Mouse (Mus musculus) forebrain, embryonic 12.5 days (tissue): Measurements from ENCODE around the gene Lrrc4b. TPM values are rescaled to one million over a fixed set of nuclear protein-coding genes. Genes with fewer than 3 reads are reported as not detected.

ENCODE experiments used
- ATAC-seq: fragments of 200-750 bp; cut with Nextera tagmentation; 2 replicates; pipeline ENCODE4 v1.8.0; 2017; ENCODE audit warnings: moderate TSS enrichment; ENCODE audit not compliant: low FRiP score
- H3K27ac ChIP-seq: fragments of 300-500 bp; sonication (generic); 2 replicates; pipeline ENCODE4 v1.5.1; 2016; ENCODE audit warnings: mild to moderate bottlenecking
- H3K27me3 ChIP-seq: fragments of 300-500 bp; sonication (generic); 2 replicates; pipeline ENCODE4 v1.6.1; 2016; ENCODE audit warnings: mild to moderate bottlenecking
- H3K36me3 ChIP-seq: fragments of 300-500 bp; sonication (generic); replicated peaks from 2 replicates; pipeline ENCODE4 v1.6.1; 2016; ENCODE audit warnings: mild to moderate bottlenecking
- H3K4me1 ChIP-seq: fragments of 300-500 bp; sonication (generic); 2 replicates; pipeline ENCODE4 v1.6.1; 2016
- H3K4me2 ChIP-seq: fragments of 300-500 bp; sonication (generic); 2 replicates; pipeline ENCODE4 v1.6.1; 2016; ENCODE audit warnings: mild to moderate bottlenecking, moderate library complexity
- H3K4me3 ChIP-seq: fragments of 300-500 bp; sonication (generic); replicated peaks from 2 replicates; pipeline ENCODE4 v1.5.1; 2016; ENCODE audit warnings: mild to moderate bottlenecking
- H3K9ac ChIP-seq: fragments of 300-500 bp; sonication (generic); 2 replicates; pipeline ENCODE4 v1.6.1; 2016; ENCODE audit warnings: mild to moderate bottlenecking
- H3K9me3 ChIP-seq: fragments of 300-500 bp; sonication (generic); 2 replicates; pipeline ENCODE4 v1.6.1; 2016
- WGBS: fragments of 180-500 bp; shearing (Covaris S2); methylation state at CpG from one replicate; pipeline ENCODE4 v1.1.7; 2016; 5-methylcytosine and 5-hydroxymethylcytosine counted together
- polyA plus RNA-seq: library from polyadenylated mRNA; unstranded; fragments of >200 nt; fragmentation: Nextera tagmentation; extraction: Ambion mirVana; gene quantifications from 2 replicates; pipeline ENCODE4 v1.2.1, GENCODE M21; 2016

Gene Lrrc4b
- 10.6 and 12.0 TPM in 2 replicates for polyA plus RNA-seq

DNA sequence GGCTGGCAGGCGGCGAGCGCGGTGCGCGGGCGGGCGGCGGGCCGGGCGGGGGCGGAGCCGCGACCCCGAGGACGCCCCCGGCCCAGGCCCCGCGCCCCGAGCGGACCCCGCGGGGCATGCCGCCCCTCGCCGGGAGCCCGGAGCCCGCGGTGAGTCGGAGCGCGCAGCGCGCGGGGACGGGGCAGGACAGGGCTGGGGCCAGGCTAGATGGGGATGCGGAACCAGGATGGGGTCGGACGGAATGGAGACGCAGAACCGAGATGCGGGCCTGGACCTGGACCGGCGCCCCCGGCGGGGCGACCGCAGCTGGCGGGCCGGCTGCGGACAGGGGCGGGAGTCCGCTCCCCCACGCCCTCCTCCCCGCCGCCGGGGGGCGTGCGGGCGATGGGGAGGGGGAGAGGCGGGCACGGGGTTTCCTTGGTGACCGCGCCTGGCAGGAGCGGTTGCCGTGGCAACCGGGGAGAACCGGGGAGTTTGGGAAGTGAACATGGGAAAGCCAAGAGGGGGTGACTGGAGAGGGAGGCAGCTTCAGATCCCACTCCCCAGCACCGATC, at the start of gene Lrrc4b:
Gene Lrrc4b, plus strand, starts transcription at position 51 of the 554 bp plus-strand sequence.
- WGBS = under 1% methylated on average over 41 of the region's 69 CpGs
- Histone ChIP-seq H3K9me3 (no peaks in the 10 kb centered on the region), H3K4me3 (peak within 1 kb of the TSS; percentile 82), H3K9ac (peak within 1 kb of the TSS; percentile 95), H3K4me1 (peaks cover 58% of the 10 kb centered on the region), H3K36me3 (0 out of 2 replicates have a peak, but pooled peaks cover 1% of the 10 kb centered on the region), H3K4me2 (peak within 1 kb of the TSS; percentile 88), H3K27ac (peak within 1 kb of the TSS; percentile 99), H3K27me3 (no peaks in the 10 kb centered on the region; the same call in 1 of the 2 replicates)
- peak; percentile 73 for ATAC-seq

DNA sequence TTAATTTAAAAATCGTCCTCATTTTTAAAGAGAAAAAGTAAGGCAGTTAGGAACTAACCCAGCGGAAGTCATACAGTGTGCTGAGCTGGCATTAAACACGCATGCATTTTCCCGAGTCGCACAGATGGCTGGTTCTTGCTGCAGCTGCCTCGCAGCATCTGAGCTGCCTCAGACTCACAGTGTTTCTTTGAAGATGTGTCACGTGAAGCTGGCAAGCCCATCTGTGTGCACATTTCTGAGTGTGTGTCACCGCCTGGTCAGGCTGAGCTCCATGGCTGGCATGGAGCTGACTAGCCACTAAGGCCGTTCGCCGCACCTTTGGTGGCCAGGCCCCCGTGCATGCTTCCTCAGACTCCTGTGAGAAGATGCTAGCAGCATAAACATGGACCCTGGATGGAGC, 46.3 kb upstream of the Lrrc4b start:
- Histone ChIP-seq H3K27me3 (peaks cover 11% of the 10 kb centered on the region), H3K9ac (no peak overlapping the region), H3K4me2 (no peak overlapping the region), H3K36me3 (no peaks in the 10 kb centered on the region), H3K27ac (peak overlapping the region; percentile 71), H3K4me1 (peaks cover 19% of the 10 kb centered on the region), H3K4me3 (no peak overlapping the region), H3K9me3 (no peaks in the 10 kb centered on the region)
- ATAC-seq = peak; percentile 12; the same call in 1 of the 2 replicates
- WGBS = 78% methylated on average over 12 of the region's 12 CpGs

- Histone ChIP-seq H3K9ac (peak within 1 kb of the TSS; percentile 65), H3K27ac (peak within 1 kb of the TSS; percentile 71), H3K4me3 (peak within 1 kb of the TSS; percentile 51), H3K36me3 (no peaks in the 10 kb centered on the region), H3K4me1 (peaks cover 19% of the 10 kb centered on the region), H3K4me2 (peak within 1 kb of the TSS; percentile 93), H3K27me3 (peaks cover 19% of the 10 kb centered on the region), H3K9me3 (no peaks in the 10 kb centered on the region)
- WGBS = 0% methylated on average over 29 of the region's 33 CpGs
- peak; percentile 81 for ATAC-seq
Observed at GRCm38 (mm10) chr7:44383980-44384715, 44.7 kb upstream of the Lrrc4b start, which contains the start of gene Syt3. Gene Syt3 (plus strand): TSS chr7:44384102.

DNA sequence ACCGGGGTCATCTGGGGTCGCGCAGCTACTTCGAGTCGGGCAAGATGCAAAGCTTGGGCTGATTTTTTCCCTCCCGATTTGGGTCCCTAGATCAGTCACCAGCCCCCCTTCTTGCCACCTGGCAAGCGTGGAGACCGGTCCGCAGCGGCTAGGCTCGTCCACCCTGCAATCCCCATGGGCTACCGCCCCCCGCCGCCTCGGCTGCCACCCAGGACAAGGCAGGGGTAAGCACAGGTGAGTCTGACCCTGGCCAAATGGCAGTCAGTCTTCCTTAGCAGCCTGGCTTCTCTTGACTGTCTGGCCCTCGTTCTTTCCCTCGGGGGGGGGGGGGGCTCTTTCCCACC, 44.1 kb upstream of the Lrrc4b start:
- Histone ChIP-seq H3K36me3 (no peaks in the 10 kb centered on the region), H3K9ac (peak overlapping the region; percentile 65), H3K9me3 (no peaks in the 10 kb centered on the region), H3K4me3 (peak overlapping the region; percentile 51), H3K27ac (0 out of 2 replicates have a peak overlapping the region, but pooled peaks have one; percentile 71), H3K27me3 (peaks cover 22% of the 10 kb centered on the region), H3K4me2 (peak overlapping the region; percentile 93), H3K4me1 (peaks cover 19% of the 10 kb centered on the region)
- under 1% methylated on average over 17 of the region's 17 CpGs for WGBS
- peak; percentile 44 for ATAC-seq

DNA sequence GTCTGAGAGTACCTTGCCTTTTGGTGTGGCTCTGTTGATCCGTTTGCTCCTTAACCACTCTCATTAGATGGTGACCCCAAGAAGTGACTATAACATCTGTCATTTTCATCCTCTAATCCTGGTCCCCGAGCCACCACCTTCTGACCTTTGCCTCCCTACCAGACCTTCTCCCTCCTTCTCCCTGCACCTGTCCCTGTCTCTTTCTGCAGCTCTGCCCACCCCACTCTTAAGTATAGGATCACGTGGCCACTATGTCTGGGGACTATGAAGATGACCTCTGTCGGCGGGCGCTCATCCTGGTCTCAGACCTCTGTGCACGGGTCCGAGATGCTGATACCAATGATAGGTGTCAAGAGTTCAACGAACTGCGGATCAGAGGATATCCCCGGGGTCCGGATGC, 43.1 kb upstream of the Lrrc4b start, which contains the start of gene 1700008O03Rik:
Gene 1700008O03Rik, minus strand, starts transcription at position 101 of the 400 bp plus-strand sequence.
- Histone ChIP-seq H3K27ac (no peak within 1 kb of the TSS), H3K27me3 (peaks cover 29% of the 10 kb centered on the region), H3K4me2 (peak within 1 kb of the TSS; percentile 93), H3K36me3 (no peaks in the 10 kb centered on the region), H3K9me3 (no peaks in the 10 kb centered on the region), H3K4me1 (peaks cover 19% of the 10 kb centered on the region), H3K4me3 (peak within 1 kb of the TSS; percentile 51), H3K9ac (peak within 1 kb of the TSS; percentile 65)
- 79% methylated on average over 12 of the region's 12 CpGs for WGBS
- ATAC-seq = no peak

DNA sequence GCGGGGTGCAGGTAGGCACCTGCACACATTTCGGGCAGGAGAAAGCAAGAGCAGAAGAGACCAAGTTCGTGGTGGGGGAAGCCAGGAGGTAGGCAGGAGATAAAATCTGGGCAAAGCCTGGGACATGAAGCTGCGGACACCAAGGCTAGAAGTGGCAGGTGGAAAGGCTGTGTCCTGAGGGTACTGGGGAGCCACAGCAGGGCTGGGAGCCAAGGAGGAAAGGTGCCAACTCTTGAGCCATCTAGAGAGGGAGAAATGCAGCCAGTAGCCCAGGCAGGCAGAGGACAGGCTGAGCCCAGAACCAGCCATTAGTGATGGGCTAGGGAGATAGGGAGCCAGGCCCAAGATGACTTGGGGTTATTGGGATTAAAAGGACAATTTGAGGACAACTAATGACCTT, 37.0 kb upstream of the Lrrc4b start:
- peaks cover 28% of the 10 kb centered on the region; the same call in 1 of the 2 replicates for H3K27me3 ChIP-seq
- 87% methylated on average over 4 of the region's 4 CpGs for WGBS
- ATAC-seq = no peak

DNA sequence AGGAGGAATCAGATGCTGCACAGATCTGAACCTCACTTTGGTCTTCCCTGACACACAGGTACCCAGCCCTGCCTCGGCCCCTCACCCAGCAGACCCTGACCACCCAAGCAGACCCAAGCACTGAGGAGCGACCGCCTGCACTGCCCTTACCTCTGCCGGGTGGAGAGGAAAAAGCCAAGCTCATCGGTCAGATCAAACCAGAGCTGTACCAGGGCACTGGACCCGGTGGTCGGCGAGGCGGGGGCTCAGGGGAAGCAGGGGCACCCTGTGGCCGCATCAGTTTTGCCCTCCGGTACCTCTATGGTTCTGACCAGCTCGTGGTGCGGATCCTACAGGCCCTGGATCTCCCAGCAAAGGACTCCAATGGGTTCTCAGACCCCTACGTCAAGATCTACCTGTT, 36.5 kb upstream of the Lrrc4b start:
- ATAC-seq = no peak
- H3K9me3 ChIP-seq = no peaks in the 10 kb centered on the region
- no peak overlapping the region for H3K27ac ChIP-seq
- WGBS = 88% methylated on average over 14 of the region's 14 CpGs
- H3K27me3 ChIP-seq = peaks cover 32% of the 10 kb centered on the region; the same call in 1 of the 2 replicates
- no peak overlapping the region for H3K9ac ChIP-seq
- H3K36me3 ChIP-seq = no peaks in the 10 kb centered on the region
- H3K4me3 ChIP-seq = no peak overlapping the region
- no peaks in the 10 kb centered on the region for H3K4me1 ChIP-seq
- no peak overlapping the region for H3K4me2 ChIP-seq

More for the DNA sequence above, 37.0 kb upstream of the Lrrc4b start:
- no peaks in the 10 kb centered on the region for H3K9me3 ChIP-seq
- H3K4me1 ChIP-seq = no peaks in the 10 kb centered on the region
- no peak overlapping the region for H3K4me2 ChIP-seq
- H3K27ac ChIP-seq = no peak overlapping the region
- no peak overlapping the region for H3K4me3 ChIP-seq
- no peaks in the 10 kb centered on the region for H3K36me3 ChIP-seq
- no peak overlapping the region for H3K9ac ChIP-seq

- H3K27me3 ChIP-seq = peaks cover 27% of the 10 kb centered on the region; the same call in 1 of the 2 replicates
- WGBS = 94% methylated on average over 17 of the region's 17 CpGs
- no peaks in the 10 kb centered on the region for H3K4me1 ChIP-seq
- no peak overlapping the region for H3K4me3 ChIP-seq
- H3K9me3 ChIP-seq = no peaks in the 10 kb centered on the region
- H3K27ac ChIP-seq = no peak overlapping the region
- no peaks in the 10 kb centered on the region for H3K36me3 ChIP-seq
- no peak overlapping the region for H3K9ac ChIP-seq
- no peak for ATAC-seq
- no peak overlapping the region for H3K4me2 ChIP-seq
Observed at GRCm38 (mm10) chr7:44393284-44393683, 35.5 kb upstream of the Lrrc4b start.

DNA sequence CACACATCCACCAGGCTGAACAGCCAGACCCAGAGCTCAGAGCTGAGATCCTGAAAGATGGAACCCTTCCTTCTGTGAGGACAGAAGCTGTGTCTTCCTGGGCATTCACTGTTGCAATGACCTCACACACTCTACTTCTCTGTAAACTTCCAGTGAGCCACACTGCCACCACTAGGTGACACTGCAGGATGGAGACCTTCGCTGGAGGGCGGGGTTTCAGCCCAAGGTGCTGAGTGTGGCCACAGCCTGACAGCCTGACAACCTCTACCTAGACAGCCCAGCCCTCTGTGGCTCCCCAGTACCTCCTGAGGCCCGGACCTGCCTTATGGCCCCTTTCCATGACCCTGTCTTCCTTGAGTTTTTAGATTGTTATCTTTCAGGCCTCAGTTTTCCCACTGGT, 30.2 kb upstream of the Lrrc4b start:
- H3K4me2 ChIP-seq = no peak overlapping the region
- H3K36me3 ChIP-seq = no peaks in the 10 kb centered on the region
- peaks cover 24% of the 10 kb centered on the region for H3K27me3 ChIP-seq
- no peak overlapping the region for H3K4me3 ChIP-seq
- peak; percentile 84 for ATAC-seq
- H3K9me3 ChIP-seq = no peaks in the 10 kb centered on the region
- peaks cover 8% of the 10 kb centered on the region; the same call in 1 of the 2 replicates for H3K4me1 ChIP-seq
- 8% methylated on average over 3 of the region's 3 CpGs for WGBS
- no peak overlapping the region for H3K27ac ChIP-seq
- H3K9ac ChIP-seq = no peak overlapping the region

DNA sequence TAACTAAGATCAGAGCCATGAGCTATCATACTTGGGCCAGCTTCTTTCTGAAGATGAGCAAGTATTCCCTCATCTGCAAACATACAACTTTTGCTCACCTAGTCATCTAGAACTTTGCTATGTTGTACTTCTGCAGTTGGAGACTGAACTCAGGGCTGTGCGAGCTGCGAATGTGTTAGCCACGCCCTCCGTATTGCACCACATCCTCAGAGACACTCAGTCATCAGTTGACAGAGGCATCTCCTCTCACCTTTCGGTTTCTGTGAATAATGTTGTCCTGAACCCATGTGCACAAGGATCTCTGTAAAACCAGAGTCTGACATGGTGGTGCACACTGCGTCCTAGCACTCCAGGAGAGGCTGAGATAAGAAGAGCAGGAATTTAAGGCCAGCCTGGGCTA, 27.1 kb upstream of the Lrrc4b start:
- peaks cover 18% of the 10 kb centered on the region for H3K4me1 ChIP-seq
- no peaks in the 10 kb centered on the region for H3K36me3 ChIP-seq
- H3K9ac ChIP-seq = no peak overlapping the region
- 89% methylated on average over 6 of the region's 6 CpGs for WGBS
- ATAC-seq = no peak
- no peak overlapping the region for H3K4me3 ChIP-seq
- no peak overlapping the region for H3K4me2 ChIP-seq
- H3K9me3 ChIP-seq = no peaks in the 10 kb centered on the region
- H3K27ac ChIP-seq = no peak overlapping the region
- peaks cover 27% of the 10 kb centered on the region for H3K27me3 ChIP-seq

DNA sequence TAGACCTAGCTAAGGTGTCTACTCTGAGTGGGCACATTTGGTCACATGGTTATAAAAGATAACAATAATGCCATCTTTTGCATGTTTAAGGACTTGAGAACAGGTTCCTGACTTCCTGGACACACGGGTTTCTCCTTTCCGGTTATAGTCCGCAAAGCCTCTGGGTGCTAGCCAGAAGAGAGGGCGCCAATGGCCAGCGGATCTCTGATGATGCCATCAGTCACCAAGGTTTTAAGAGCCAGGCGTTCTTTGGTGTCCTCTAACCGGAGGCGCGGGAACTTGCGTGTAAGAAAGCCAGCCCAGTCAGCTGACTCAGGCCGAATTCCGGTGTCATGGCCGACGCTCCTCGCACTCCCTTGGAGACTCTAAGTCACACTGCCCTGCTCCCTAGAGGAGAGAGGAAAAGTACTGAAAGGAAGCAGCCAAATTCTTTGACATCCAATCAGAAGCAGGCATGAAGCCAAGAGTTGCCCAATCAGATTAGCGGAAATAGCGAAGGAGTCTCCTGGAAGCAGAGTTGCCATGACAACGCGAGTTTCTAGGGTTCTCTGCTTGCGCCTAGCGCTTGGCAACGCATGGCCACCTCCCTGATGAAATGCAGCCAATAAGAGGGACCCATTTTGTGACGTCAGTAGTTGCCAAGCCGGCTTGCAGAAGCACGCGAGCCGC, 23.3 kb upstream of the Lrrc4b start:
- peak overlapping the region; percentile 85 for H3K27ac ChIP-seq
- ATAC-seq = peak; percentile 98
- H3K4me1 ChIP-seq = peaks cover 11% of the 10 kb centered on the region
- peak overlapping the region; percentile 58 for H3K4me2 ChIP-seq
- 2% methylated on average over 27 of the region's 27 CpGs for WGBS
- H3K9me3 ChIP-seq = no peaks in the 10 kb centered on the region
- H3K27me3 ChIP-seq = peaks cover 32% of the 10 kb centered on the region
- H3K36me3 ChIP-seq = no peaks in the 10 kb centered on the region
- peak overlapping the region; percentile 39 for H3K4me3 ChIP-seq
- H3K9ac ChIP-seq = 0 out of 2 replicates have a peak overlapping the region, but pooled peaks have one; percentile 17

- Histone ChIP-seq H3K27me3 (peaks cover 29% of the 10 kb centered on the region), H3K9ac (no peak overlapping the region), H3K4me3 (0 out of 2 replicates have a peak overlapping the region, but pooled peaks have one; percentile 39), H3K4me2 (peak overlapping the region; percentile 58; the same call in 1 of the 2 replicates), H3K36me3 (no peaks in the 10 kb centered on the region), H3K27ac (no peak overlapping the region), H3K9me3 (no peaks in the 10 kb centered on the region), H3K4me1 (peaks cover 11% of the 10 kb centered on the region)
- ATAC-seq = peak; percentile 70; the same call in 1 of the 2 replicates
- WGBS = under 1% methylated on average over 5 of the region's 5 CpGs
Observed at GRCm38 (mm10) chr7:44406015-44406355, 22.8 kb upstream of the Lrrc4b start.
